Mouse (Mus musculus): ENCODE results near the gene Rnd3.

The Rnd3 gene

GRCm38 (mm10) chr2:51110271-51110670 is 38.6 kb downstream of the Rnd3 start:
- DNase-seq, result peak; percentile 69 to 70

DNA sequence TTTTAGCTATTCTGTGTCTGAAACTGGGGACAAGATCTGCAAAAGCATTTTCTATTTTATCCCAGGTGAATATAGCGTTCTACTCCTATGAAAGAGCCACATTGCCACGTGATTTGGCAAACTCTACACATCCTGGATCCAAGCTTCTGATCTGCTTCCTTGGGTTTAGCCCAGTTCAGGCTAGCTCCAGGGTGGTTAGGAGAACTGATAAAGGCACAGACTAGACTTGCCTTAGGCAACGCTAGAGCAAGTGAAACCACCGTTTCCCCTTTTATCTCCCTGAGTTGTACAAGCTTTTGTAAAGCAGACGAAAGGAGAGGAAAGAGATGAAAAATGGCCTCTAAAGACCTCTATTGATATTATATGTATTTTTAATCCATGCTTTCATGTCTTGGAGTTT is 40.3 kb downstream of the Rnd3 start:
- DNase-seq, result no peak

- no peak for DNase-seq
Measured at GRCm38 (mm10) chr2:51101187-51101586, 47.7 kb downstream of the Rnd3 start.

GRCm38 (mm10) chr2:51099987-51100386 is 48.9 kb downstream of the Rnd3 start:
- DNase-seq, result no peak

DNA sequence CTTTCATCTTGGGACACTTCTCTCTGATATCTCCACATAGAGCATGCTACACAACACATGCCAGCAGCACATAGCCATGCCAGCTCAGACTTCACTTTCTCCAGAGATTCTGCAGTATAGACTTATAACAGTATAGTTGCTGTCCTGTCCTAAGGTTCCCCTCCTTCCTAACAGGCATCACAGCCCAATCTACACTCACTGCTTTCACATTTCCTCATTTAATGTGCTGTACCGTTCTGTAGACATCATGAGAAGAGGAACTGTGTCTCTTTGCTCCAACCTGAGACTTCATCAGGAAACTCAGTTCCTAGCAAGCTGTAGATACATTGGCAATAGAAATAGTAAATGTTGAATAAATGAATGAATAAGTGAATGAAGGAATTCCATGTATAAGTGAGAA is 49.7 kb downstream of the Rnd3 start:
- no peak for DNase-seq

GRCm38 (mm10) chr2:51090688-51091087 is 58.2 kb downstream of the Rnd3 start:
- DNase-seq, result no peak

DNA sequence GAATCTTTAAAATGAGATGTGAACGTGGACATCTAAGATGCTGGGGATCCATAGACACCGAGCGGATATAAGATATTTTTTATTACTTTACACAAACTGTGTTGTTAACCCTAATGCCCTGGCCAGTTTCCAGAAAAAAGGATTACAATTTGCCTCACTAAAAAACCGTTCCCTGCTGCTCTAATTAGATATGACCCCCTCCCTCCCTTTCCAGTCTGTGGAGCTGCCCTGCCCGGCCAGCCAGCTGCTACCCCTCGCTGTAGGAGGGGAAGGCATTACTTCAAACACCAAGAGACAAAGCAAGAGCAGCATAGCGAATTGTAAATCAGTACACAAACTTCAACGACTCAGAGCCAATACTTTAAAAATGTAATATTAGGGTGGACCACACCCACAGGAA is 58.9 kb downstream of the Rnd3 start:
- DNase-seq, result no peak

GRCm38 (mm10) chr2:51088843-51089573 is 59.9 kb downstream of the Rnd3 start:
- DNase-seq, result no peak

- DNase-seq, result no peak
Measured at GRCm38 (mm10) chr2:51088123-51088453, 60.8 kb downstream of the Rnd3 start.

DNA sequence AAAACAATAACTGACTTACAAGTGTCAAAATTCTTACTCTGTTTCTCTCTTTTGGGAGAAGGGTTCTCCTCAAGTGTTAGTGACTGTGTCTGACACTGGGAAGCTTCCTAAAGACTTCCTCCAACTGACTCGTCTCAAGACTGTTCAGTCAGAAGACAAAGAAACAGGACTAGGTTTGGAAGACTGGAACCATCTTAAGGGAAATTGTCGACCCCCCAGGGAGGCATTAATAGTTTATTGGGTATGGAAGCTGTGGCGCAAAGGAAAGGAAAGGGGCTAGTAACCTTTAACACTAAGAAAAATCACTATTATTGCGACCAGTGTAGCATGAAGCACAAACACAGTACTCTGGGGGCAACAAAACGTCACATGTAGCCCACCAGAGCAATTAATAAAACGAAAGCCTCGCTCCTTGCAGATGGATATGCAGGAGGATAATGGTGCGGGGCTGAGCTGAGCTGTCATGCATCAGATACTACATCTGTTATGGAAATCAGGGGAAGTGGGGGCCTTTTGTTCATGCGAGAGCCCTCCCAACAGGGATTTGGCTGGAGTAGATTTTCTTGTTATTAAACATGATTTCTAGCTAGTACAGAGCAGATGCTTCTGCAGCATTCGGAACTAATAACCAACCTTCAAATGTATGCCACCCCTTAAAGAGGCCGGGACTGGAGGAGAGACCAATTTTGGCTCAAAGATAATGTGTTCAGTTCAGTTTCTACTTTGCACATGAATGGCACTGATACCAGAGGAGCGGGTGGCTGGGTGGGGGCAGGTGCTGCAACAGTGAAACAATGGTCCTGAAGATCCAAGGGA is 61.4 kb downstream of the Rnd3 start:
- DNase-seq, result no peak

DNA sequence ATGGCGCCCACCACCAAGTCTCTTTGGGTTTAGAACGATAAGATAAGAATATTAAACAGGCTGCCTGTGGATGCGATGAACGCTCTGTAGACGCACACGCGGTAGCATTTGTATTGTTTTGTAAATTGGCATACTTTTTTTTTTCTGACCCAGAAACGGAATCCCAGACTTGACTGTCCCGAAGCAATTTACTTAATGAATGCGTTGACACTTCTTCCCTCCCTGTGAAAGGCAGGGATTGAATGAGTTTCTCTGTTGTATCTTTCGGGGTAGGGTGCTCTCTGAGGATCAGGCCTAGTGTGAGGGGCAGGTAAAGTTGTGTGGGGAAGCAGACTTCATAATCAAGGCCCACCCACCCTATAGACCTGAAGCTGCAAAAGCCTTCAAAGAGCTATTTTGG is 63.8 kb downstream of the Rnd3 start:
- no peak for DNase-seq

GRCm38 (mm10) chr2:51082714-51083351 is 66.1 kb downstream of the Rnd3 start:
- DNase-seq, result no peak

Data from kidney, postnatal 25 days (tissue).